Mouse (Mus musculus) limb, embryonic 13.5 days (tissue): ENCODE results near the gene Tubb2b. TPM values are rescaled to one million over a fixed set of nuclear protein-coding genes. Genes with fewer than 3 reads are reported as not detected.

ENCODE experiments used
- ATAC-seq: fragments of 200-750 bp; cut with Nextera tagmentation; 2 replicates; pipeline ENCODE4 v1.8.0; 2017; ENCODE audit warnings: low read depth, moderate number of reproducible peaks, moderate TSS enrichment; ENCODE audit not compliant: low FRiP score
- H3K27ac ChIP-seq: fragments of 300-500 bp; sonication (generic); 2 replicates; pipeline ENCODE4 v1.5.1; 2015; ENCODE audit warnings: inconsistent platforms, mild to moderate bottlenecking, moderate library complexity
- H3K27me3 ChIP-seq: fragments of 300-500 bp; sonication (generic); 2 replicates; pipeline ENCODE4 v1.6.1; 2015; ENCODE audit warnings: mild to moderate bottlenecking, inconsistent platforms
- H3K36me3 ChIP-seq: fragments of 300-500 bp; sonication (generic); 2 replicates; pipeline ENCODE4 v1.6.1; 2015; ENCODE audit warnings: inconsistent platforms, mild to moderate bottlenecking, moderate library complexity
- H3K4me1 ChIP-seq: fragments of 300-500 bp; sonication (generic); 2 replicates; pipeline ENCODE4 v1.6.1; 2015; ENCODE audit warnings: inconsistent platforms
- H3K4me2 ChIP-seq: fragments of 300-500 bp; sonication (generic); replicated peaks from 2 replicates; pipeline ENCODE4 v1.6.1; 2015; ENCODE audit warnings: inconsistent platforms, mild to moderate bottlenecking, moderate library complexity
- H3K4me3 ChIP-seq: fragments of 300-500 bp; sonication (generic); 2 replicates; pipeline ENCODE4 v1.5.1; 2015; ENCODE audit warnings: moderate library complexity, mild to moderate bottlenecking, inconsistent platforms
- H3K9ac ChIP-seq: fragments of 300-500 bp; sonication (generic); 2 replicates; pipeline ENCODE4 v1.6.1; 2015; ENCODE audit warnings: mild to moderate bottlenecking, inconsistent platforms
- H3K9me3 ChIP-seq: fragments of 300-500 bp; sonication (generic); 2 replicates; pipeline ENCODE4 v1.6.1; 2016; ENCODE audit warnings: inconsistent platforms
- WGBS: fragments of 180-500 bp; shearing (Covaris S2); methylation state at CpG from one replicate; pipeline ENCODE4 v1.1.7; 2015; 5-methylcytosine and 5-hydroxymethylcytosine counted together
- polyA plus RNA-seq: library from polyadenylated mRNA; unstranded; fragments of >200 nt; fragmentation: Nextera tagmentation; extraction: Ambion mirVana; gene quantifications from 2 replicates; pipeline ENCODE4 v1.2.1, GENCODE M21; 2015

Tubb2b gene
- polyA plus RNA-seq, 1 experiment from 2014 or later: 40.1 TPM

- 79% methylated on average over 3 of the region's 3 CpGs for WGBS
- no peak overlapping the region for H3K4me2 ChIP-seq
- H3K27me3 ChIP-seq: no peaks in the 10 kb centered on the region
- peaks cover 8% of the 10 kb centered on the region for H3K36me3 ChIP-seq
- H3K4me3 ChIP-seq: no peak overlapping the region
- no peak for ATAC-seq
- H3K9ac ChIP-seq: no peak overlapping the region
- H3K27ac ChIP-seq: no peak overlapping the region
- no peaks in the 10 kb centered on the region for H3K9me3 ChIP-seq
- peaks cover 20% of the 10 kb centered on the region for H3K4me1 ChIP-seq
These were observed 50.5 kb downstream of the Tubb2b start for GRCm38 (mm10) chr13:34079801-34080200.

DNA sequence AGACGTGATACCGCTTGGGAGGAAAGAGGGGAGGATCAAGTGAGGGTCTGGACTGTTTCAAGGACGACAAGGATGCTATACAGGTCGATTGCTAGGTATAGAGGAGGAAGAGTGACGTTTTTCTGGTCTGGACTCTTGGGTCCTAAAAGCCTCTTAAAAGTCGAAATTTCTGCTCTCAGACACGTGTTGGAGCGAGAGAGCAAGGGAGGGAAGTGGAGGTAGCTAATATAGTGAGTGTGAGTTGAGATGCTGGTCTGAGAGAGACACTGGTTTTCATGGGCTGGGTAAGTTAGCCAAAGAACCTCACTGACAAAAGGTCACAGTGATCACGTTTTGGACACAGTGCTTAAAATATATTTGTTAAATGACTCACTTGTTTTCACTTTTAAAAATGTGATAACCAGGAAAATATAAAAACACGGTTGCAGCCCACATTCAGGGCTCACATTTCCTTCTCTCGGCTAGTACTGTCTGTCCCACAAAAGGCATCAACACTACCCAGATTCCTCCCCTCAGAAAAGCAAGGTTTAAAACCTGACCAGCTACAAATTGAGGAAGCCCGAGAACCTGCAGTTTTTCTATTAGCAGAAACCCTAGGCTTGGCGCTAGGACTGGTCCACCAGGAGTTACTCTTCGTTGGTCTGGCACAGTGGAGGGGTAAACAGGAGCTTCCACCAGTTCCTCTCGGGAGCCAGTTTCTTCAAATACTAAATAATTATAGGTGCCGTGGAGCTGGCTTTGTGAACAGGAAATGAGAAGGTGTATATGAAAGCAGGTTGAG, 51.6 kb downstream of the Tubb2b start:
- H3K27me3 ChIP-seq: no peaks in the 10 kb centered on the region
- H3K4me2 ChIP-seq: peak overlapping the region; percentile 79
- H3K9me3 ChIP-seq: no peaks in the 10 kb centered on the region
- H3K36me3 ChIP-seq: peaks cover 8% of the 10 kb centered on the region
- H3K4me1 ChIP-seq: peaks cover 20% of the 10 kb centered on the region
- no peak overlapping the region for H3K27ac ChIP-seq
- peak overlapping the region; percentile 64 for H3K4me3 ChIP-seq
- ATAC-seq: peak; percentile 33; the same call in 1 of the 2 replicates
- peak overlapping the region; percentile 75 for H3K9ac ChIP-seq
- WGBS: 23% methylated on average over 16 of the region's 16 CpGs

DNA sequence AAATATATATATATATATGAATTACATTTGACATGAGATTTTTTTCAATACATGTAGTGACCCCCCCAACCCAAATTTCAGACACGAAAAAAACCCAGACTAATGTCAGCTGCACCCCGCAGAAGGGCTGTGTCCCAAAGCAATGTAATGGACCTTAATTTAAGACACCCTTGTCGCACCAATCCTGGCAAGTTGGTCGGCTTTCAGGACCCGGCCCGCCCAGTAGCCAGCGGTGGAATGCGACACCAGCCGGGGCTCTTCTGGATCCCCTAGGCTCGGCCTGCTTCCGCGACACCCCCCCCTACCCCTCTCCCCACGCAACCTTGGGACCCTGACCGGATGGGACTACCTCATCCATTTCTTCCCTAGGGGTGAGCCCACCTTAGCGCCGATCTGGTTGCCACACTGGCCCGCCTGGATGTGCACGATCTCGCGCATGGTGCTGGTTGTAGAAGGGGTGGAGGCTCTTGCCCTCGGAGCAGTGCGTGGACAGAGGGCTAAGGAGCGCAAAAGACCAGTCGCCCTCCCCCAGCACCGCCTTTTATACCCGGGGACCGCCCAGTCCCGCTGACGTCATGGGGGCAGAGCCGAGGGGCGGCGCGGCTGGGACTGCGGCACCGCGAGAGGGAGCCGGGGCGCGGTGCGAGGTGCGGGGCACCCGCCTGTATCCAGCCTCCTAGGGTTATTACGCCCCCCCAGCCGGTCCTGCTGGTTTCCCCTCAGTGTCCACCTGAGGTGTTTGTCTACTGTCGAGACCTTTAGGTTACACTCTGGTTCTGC, 52.6 kb downstream of the Tubb2b start, which contains the start of gene Tubb2a:
TSS of gene Tubb2a (minus strand) at position 516 of the 780 bp plus-strand sequence.
- ATAC-seq: peak; percentile 89
- no peaks in the 10 kb centered on the region for H3K27me3 ChIP-seq
- under 1% methylated on average over 44 of the region's 45 CpGs for WGBS
- H3K9me3 ChIP-seq: no peaks in the 10 kb centered on the region
- H3K4me2 ChIP-seq: peak within 1 kb of the TSS; percentile 79
- peak within 1 kb of the TSS; percentile 75 for H3K9ac ChIP-seq
- H3K36me3 ChIP-seq: peaks cover 12% of the 10 kb centered on the region
- H3K4me3 ChIP-seq: peak within 1 kb of the TSS; percentile 64
- H3K4me1 ChIP-seq: peaks cover 20% of the 10 kb centered on the region
- H3K27ac ChIP-seq: no peak within 1 kb of the TSS

Other genes with a start within 250 kb of the Tubb2b start
- gene Serpinb6c, start 224.8 kb downstream of the Tubb2b start, polyA plus RNA-seq: 0.18 and 0.23 TPM in 2 replicates
- 13.8 and 16.6 TPM in 2 replicates for gene Nqo2, start 165.8 kb downstream of the Tubb2b start, polyA plus RNA-seq
- 14.0 and 15.8 TPM in 2 replicates for gene Ripk1, start 128.1 kb downstream of the Tubb2b start, polyA plus RNA-seq
- 65.9 and 70.3 TPM in 2 replicates for gene Serpinb6a, start 127.7 kb downstream of the Tubb2b start, polyA plus RNA-seq
- gene Bphl, start 92.9 kb downstream of the Tubb2b start, polyA plus RNA-seq: 42.3 and 46.5 TPM in 2 replicates
- gene Tubb2a, start 52.5 kb downstream of the Tubb2b start, polyA plus RNA-seq: 150 and 152 TPM in 2 replicates
- gene Psmg4, start 32.5 kb upstream of the Tubb2b start, polyA plus RNA-seq: 95.7 and 97.2 TPM in 2 replicates
- 4.2 and 4.5 TPM in 2 replicates for gene Slc22a23, start 214.7 kb upstream of the Tubb2b start, polyA plus RNA-seq